Mouse (Mus musculus): ENCODE measurements at regions not wholly inside any gene's neighbourhood (a gene's known extent, or its start where the extent isn't known, plus 50 kb on each side); places are given as distances from the start of the nearest gene placed in this dataset.

DNA sequence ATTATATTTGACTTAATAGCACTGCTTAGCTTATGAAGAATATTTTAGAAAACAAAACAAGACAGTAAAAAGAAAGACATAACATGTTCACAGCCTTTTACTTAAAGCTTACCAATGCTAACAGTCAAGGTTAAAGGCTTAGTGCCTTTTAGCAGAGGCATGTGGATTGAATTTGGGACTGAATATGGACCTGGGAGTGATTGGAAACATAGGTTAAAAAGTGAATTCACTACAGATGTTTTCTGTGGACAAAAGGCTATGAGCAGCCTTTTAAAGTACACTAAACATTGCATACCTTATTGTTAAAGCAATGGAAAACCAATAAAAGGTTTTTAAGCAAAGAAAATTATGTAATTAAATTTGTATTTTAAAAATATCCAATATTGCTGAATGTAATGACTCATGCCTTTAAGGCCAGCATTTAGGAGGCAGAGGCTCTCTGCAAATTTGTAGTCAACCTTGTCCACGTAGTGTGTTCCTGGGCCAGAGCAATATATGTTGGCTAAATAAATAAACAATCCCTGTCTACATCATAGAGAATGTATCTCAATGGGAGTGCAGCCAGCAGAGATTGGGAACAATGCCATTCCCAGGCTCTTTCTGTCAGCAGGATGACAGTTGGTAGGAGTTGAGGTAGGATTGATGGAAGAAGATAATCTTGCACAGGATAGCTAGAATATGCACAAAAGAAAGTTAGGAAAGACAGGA lies 521.2 kb upstream of the Cdh11 start:
- TF ChIP-seq POLR2A (IDR thresholded peaks at IDR 0.05; ENCODE audit: control insufficient read depth, extremely low read depth, insufficient read depth, low read length, poor library complexity) (no peak), CTCF (IDR thresholded peaks at IDR 0.05; ENCODE audit: borderline replicate concordance, control insufficient read depth, extremely low read depth, insufficient read depth, low read length, poor library complexity) (no peak)

Data from thymus, adult 2 months (tissue).